In the genomic region with DNA sequence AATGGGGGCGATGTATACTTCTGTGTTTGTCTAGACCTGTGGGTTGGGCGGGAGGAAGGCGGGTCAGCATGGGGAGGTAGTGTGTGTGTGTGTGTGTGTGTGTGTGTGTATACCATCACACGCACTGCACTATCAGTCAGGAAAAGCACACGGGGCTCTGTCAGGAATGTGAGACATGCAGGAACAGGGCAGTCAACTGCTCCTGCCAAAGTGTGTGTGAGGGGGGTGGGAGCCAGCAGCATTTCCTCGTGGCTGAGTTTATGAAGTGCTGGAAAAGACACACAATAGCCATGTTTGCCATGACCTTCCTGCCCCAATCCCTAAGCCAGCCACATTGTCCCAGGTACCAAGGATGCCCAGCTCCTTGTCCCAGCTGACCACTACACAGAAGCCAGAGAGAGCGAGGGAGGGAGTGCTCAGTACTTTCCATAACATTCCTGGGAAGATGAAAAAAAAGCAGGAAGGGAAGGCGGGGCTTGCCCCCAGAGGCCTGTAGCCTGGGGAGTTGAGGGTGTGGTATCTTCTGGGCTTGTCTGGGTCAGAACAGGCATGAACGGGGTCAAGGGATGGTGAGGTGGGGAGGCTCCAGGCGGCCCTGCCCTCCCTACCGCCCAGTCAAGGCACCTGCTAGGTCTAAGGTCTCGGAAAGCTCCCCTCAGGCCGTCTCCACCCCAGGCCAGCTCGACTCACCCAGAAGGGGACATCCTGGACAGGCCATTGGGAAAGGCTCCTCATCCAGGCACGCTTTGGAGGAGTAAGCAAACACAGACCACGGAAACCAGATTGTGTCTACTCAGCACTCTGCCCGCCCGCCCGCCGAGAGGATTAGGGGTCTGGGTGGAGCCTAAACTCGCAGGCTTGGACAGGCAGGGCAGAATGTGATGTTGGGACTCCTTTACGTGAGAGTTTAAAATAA, we compare ENCODE assay signal across 9 mouse cellular contexts. TPM values are rescaled to one million over a fixed set of nuclear protein-coding genes. Genes with fewer than 3 reads are reported as not detected.
DNase-seq lines count a peak whose midpoint lies in the region; ATAC-seq and TF ChIP-seq lines count a peak whose summit lies in the region.
"Had no signal": no experiment of that assay in that cellular context is flagged by ENCODE, and none has a peak within 500 bp of the region (broad histone marks: within the 10 kb centered on the region; RNA-seq: fewer than 3 reads in every experiment).

No protein-coding gene starts in this region.

- no peaks in the 10 kb centered on the region for H3K36me3 ChIP-seq in midbrain, embryonic 10.5 days
- no peaks in the 10 kb centered on the region for H3K36me3 ChIP-seq in midbrain, postnatal 0 days (ENCODE audit: insufficient read depth, low read length)
- no peaks in the 10 kb centered on the region for H3K36me3 ChIP-seq in heart, embryonic 14.5 days (ENCODE audit: control insufficient read depth, insufficient read depth, low read length)
- H3K36me3 ChIP-seq in myocyte (ENCODE audit: control insufficient read depth, insufficient read depth), result no peaks in the 10 kb centered on the region
- H3K36me3 ChIP-seq: liver, embryonic 13.5 days had no signal

- peak; percentile 39 for DNase-seq in embryo, embryonic 11 days
- no peak for DNase-seq in embryo, embryonic 9.5 days (ENCODE audit: extremely low spot score)
- DNase-seq in midbrain, embryonic 10.5 days (ENCODE audit: low spot score), result peak; percentile 52
- no peak for DNase-seq in midbrain, postnatal 0 days (ENCODE audit: low spot score)
- no peak for DNase-seq in thymus, postnatal 36 days
- DNase-seq: liver, embryonic 13.5 days had no signal

- 20% methylated on average over 22 of the region's 22 CpGs for WGBS in midbrain, embryonic 10.5 days
- 23% methylated on average over 22 of the region's 22 CpGs for WGBS in midbrain, postnatal 0 days
- WGBS in heart, embryonic 14.5 days, result 8% methylated on average over 22 of the region's 22 CpGs

- TF ChIP-seq CTCF in midbrain, postnatal 0 days (IDR thresholded peaks at IDR 0.05), result no peak

- no peak for ATAC-seq in midbrain, postnatal 0 days (ENCODE audit: low FRiP score)
- peak; percentile 48; the same call in 1 of the 2 replicates for ATAC-seq in heart, embryonic 14.5 days (ENCODE audit: insufficient number of reproducible peaks, insufficient read depth, low FRiP score, low read depth)
- ATAC-seq in megakaryocyte, adult 5-6 weeks (ENCODE audit: poor library complexity, severe bottlenecking), result no peak

- no peak overlapping the region for H3ac ChIP-seq in myocyte (ENCODE audit: control insufficient read depth, insufficient read length)

- H3K4me2 ChIP-seq in midbrain, postnatal 0 days (ENCODE audit: low read depth, low read length, poor library complexity, severe bottlenecking), result no peak overlapping the region
- H3K4me2 ChIP-seq in heart, embryonic 14.5 days (ENCODE audit: low read length), result peak overlapping the region; percentile 70
- peak overlapping the region; percentile 63 for H3K4me2 ChIP-seq in myocyte (ENCODE audit: low read depth)
- H3K4me2 ChIP-seq: liver, embryonic 13.5 days had no signal

- H3K9me3 ChIP-seq in midbrain, embryonic 10.5 days (replicated peaks), result no peaks in the 10 kb centered on the region
- H3K9me3 ChIP-seq in midbrain, postnatal 0 days (ENCODE audit: low read length), result no peaks in the 10 kb centered on the region
- H3K9me3 ChIP-seq in heart, embryonic 14.5 days (ENCODE audit: control insufficient read depth, low read length), result no peaks in the 10 kb centered on the region
- H3K9me3 ChIP-seq: liver, embryonic 13.5 days had no signal

- H3K27me3 ChIP-seq in midbrain, embryonic 10.5 days (ENCODE audit: low read depth, poor library complexity, severe bottlenecking), result peaks cover 72% of the 10 kb centered on the region
- H3K27me3 ChIP-seq in midbrain, postnatal 0 days (ENCODE audit: insufficient read depth, low read length), result peaks cover 19% of the 10 kb centered on the region
- no peaks in the 10 kb centered on the region for H3K27me3 ChIP-seq in heart, embryonic 14.5 days (ENCODE audit: control insufficient read depth, insufficient read depth, low read length)
- no peaks in the 10 kb centered on the region for H3K27me3 ChIP-seq in myocyte (ENCODE audit: control insufficient read depth, insufficient read depth, insufficient read length)

- no peak overlapping the region for H3K9ac ChIP-seq in midbrain, postnatal 0 days (replicated peaks; ENCODE audit: low read length, poor library complexity, severe bottlenecking)
- H3K9ac ChIP-seq in heart, embryonic 14.5 days (ENCODE audit: low read length), result peak overlapping the region; percentile 72
- H3K9ac ChIP-seq: liver, embryonic 13.5 days had no signal

- H3K4me1 ChIP-seq in midbrain, embryonic 10.5 days, result peaks cover 46% of the 10 kb centered on the region
- H3K4me1 ChIP-seq in midbrain, postnatal 0 days (ENCODE audit: insufficient read depth, low read length), result no peaks in the 10 kb centered on the region
- peaks cover 66 to 79% of the 10 kb centered on the region in 2 experiments for H3K4me1 ChIP-seq in heart, embryonic 14.5 days (ENCODE audit: control insufficient read depth in 2 of 2, insufficient read depth in 2 of 2, low read length in 2 of 2)

- H3K79me2 ChIP-seq in myocyte (ENCODE audit: control insufficient read depth, insufficient read depth), result peaks cover 26% of the 10 kb centered on the region

- TF ChIP-seq POLR2A in myocyte (IDR thresholded peaks at IDR 0.05; ENCODE audit: insufficient read length, low read depth), result no peak

- peak overlapping the region; percentile 60; the same call in 1 of the 2 replicates for H3K27ac ChIP-seq in midbrain, embryonic 10.5 days (replicated peaks)
- no peak overlapping the region for H3K27ac ChIP-seq in midbrain, postnatal 0 days (ENCODE audit: low read depth, low read length)
- H3K27ac ChIP-seq in heart, embryonic 14.5 days (replicated peaks in 1 of 2; ENCODE audit: control insufficient read depth in 1 of 2, insufficient read depth in 1 of 2, low read depth in 2 of 2, low read length in 2 of 2), result peak overlapping the region; percentile 97
- H3K27ac ChIP-seq: liver, embryonic 13.5 days had no signal

- H3K4me3 ChIP-seq in midbrain, embryonic 10.5 days, result peak overlapping the region; percentile 28
- H3K4me3 ChIP-seq in midbrain, postnatal 0 days (ENCODE audit: low read depth, low read length), result no peak overlapping the region
- peak overlapping the region; percentile 28 to 34 for H3K4me3 ChIP-seq in heart, embryonic 14.5 days (ENCODE audit: control insufficient read depth in 1 of 2, insufficient read depth in 1 of 2, low read depth in 1 of 2, low read length in 2 of 2)
- no peak overlapping the region for H3K4me3 ChIP-seq in myocyte
- H3K4me3 ChIP-seq: liver, embryonic 13.5 days had no signal

TF ChIP-seq in myocyte, 11 proteins besides CTCF, POLR2A, EP300 and RAD21:
- TF ChIP-seq MAX (IDR thresholded peaks at IDR 0.05; ENCODE audit: low read depth) (no peak), MYOG (IDR thresholded peaks at IDR 0.05; ENCODE audit: control insufficient read depth in 1 of 3, insufficient read depth in 1 of 3, insufficient read length in 2 of 3, low read depth in 2 of 3) (peak in 1 of 3 experiments; percentile 19), E2F4 (IDR thresholded peaks at IDR 0.05; ENCODE audit: insufficient read depth) (no peak), REST (IDR thresholded peaks at IDR 0.05; ENCODE audit: insufficient read depth, insufficient read length) (no peak), SRF (IDR thresholded peaks at IDR 0.05; ENCODE audit: control insufficient read depth, insufficient read length, low read depth) (no peak), MYOD1 (IDR thresholded peaks at IDR 0.05; ENCODE audit: control insufficient read depth in 1 of 3, insufficient read length in 2 of 3, low read depth in 2 of 3) (no peak), CEBPB (IDR thresholded peaks at IDR 0.05; ENCODE audit: insufficient read depth, poor library complexity, severe bottlenecking) (no peak), POLR2AphosphoS2 (IDR thresholded peaks at IDR 0.05; ENCODE audit: insufficient read length, low read depth) (no peak)
TF ChIP-seq in myocyte: peak in this region for 1.

RNA-seq across cellular contexts. Expression of a gene that starts 4.2 kb away (rescaled TPM):
- polyA plus RNA-seq in midbrain, embryonic 10.5 days (2016; fragmentation: Nextera tagmentation; extraction: Ambion mirVana), result 1.4 TPM in 2 replicates
- 9.4 and 9.7 TPM in 2 replicates for total RNA-seq in midbrain, postnatal 0 days (2014; rRNA removed)
- 4.7 and 4.9 TPM in 2 replicates for polyA plus RNA-seq in midbrain, postnatal 0 days (2015; fragmentation: Nextera tagmentation; extraction: Ambion mirVana)
- polyA plus RNA-seq in heart, embryonic 14.5 days (2014; fragmentation: Nextera tagmentation; extraction: Ambion mirVana), result 6.9 and 7.4 TPM in 2 replicates
- polyA plus RNA-seq in myocyte (2012; fragmentation: generic; extraction: Trizol), result 20.6 TPM
- not detected in 2 replicates for total RNA-seq in megakaryocyte, adult 5-6 weeks (2015)
- not detected in 2 replicates for total RNA-seq in megakaryocyte, adult 5-6 weeks (2017)

RNA-seq across cellular contexts. Expression of a gene that starts 4.2 kb away (rescaled TPM):
- polyA plus RNA-seq in midbrain, embryonic 10.5 days (2016; fragmentation: Nextera tagmentation; extraction: Ambion mirVana), result 10.7 and 12.5 TPM in 2 replicates
- 21.8 and 22.9 TPM in 2 replicates for total RNA-seq in midbrain, postnatal 0 days (2014; rRNA removed)
- polyA plus RNA-seq in midbrain, postnatal 0 days (2015; fragmentation: Nextera tagmentation; extraction: Ambion mirVana), result 17.5 and 21.8 TPM in 2 replicates
- 13.3 TPM in 2 replicates for polyA plus RNA-seq in heart, embryonic 14.5 days (2014; fragmentation: Nextera tagmentation; extraction: Ambion mirVana)
- polyA plus RNA-seq in myocyte (2012; fragmentation: generic; extraction: Trizol), result 55.2 TPM
- total RNA-seq in megakaryocyte, adult 5-6 weeks (2015), result 3.2 and 6.2 TPM in 2 replicates
- 9.3 and 9.4 TPM in 2 replicates for total RNA-seq in megakaryocyte, adult 5-6 weeks (2017)

RNA-seq across cellular contexts. Expression of a gene that starts 18.8 kb away (rescaled TPM):
- 2.3 and 2.7 TPM in 2 replicates for polyA plus RNA-seq in midbrain, embryonic 10.5 days (2016; fragmentation: Nextera tagmentation; extraction: Ambion mirVana)
- 15.5 and 19.1 TPM in 2 replicates for total RNA-seq in midbrain, postnatal 0 days (2014; rRNA removed)
- 3.2 and 4.5 TPM in 2 replicates for polyA plus RNA-seq in midbrain, postnatal 0 days (2015; fragmentation: Nextera tagmentation; extraction: Ambion mirVana)
- 3.4 and 3.7 TPM in 2 replicates for polyA plus RNA-seq in heart, embryonic 14.5 days (2014; fragmentation: Nextera tagmentation; extraction: Ambion mirVana)
- 18.7 TPM for polyA plus RNA-seq in myocyte (2012; fragmentation: generic; extraction: Trizol)
- 10.1 TPM in 2 replicates for total RNA-seq in megakaryocyte, adult 5-6 weeks (2015)
- total RNA-seq in megakaryocyte, adult 5-6 weeks (2017), result 17.0 and 24.6 TPM in 2 replicates

RNA-seq across cellular contexts. Expression of a gene that starts 35.0 kb away (rescaled TPM):
- polyA plus RNA-seq in midbrain, embryonic 10.5 days (2016; fragmentation: Nextera tagmentation; extraction: Ambion mirVana), result 7.8 and 8.2 TPM in 2 replicates
- total RNA-seq in midbrain, postnatal 0 days (2014; rRNA removed), result 46.3 and 57.8 TPM in 2 replicates
- polyA plus RNA-seq in midbrain, postnatal 0 days (2015; fragmentation: Nextera tagmentation; extraction: Ambion mirVana), result 38.0 and 40.5 TPM in 2 replicates
- 4.1 and 4.6 TPM in 2 replicates for polyA plus RNA-seq in heart, embryonic 14.5 days (2014; fragmentation: Nextera tagmentation; extraction: Ambion mirVana)
- 8.8 TPM for polyA plus RNA-seq in myocyte (2012; fragmentation: generic; extraction: Trizol)
- 0.25 and 1.8 TPM in 2 replicates for total RNA-seq in megakaryocyte, adult 5-6 weeks (2015)
- total RNA-seq in megakaryocyte, adult 5-6 weeks (2017), result 1.0 and 2.1 TPM in 2 replicates

Comparison
In these comparisons a context has a peak if more than half of its experiments do, and no peak if none do; other contexts are left out.
1. DNase-seq: peak in embryo, embryonic 11 days (single experiment) and midbrain, embryonic 10.5 days (single experiment); none in embryo, embryonic 9.5 days (single experiment), midbrain, postnatal 0 days (single experiment) and thymus, postnatal 36 days (0 of 2).
2. H3K4me3 ChIP-seq: peak in midbrain, embryonic 10.5 days (single experiment) and heart, embryonic 14.5 days (2 of 2); none in midbrain, postnatal 0 days (single experiment) and myocyte (single experiment).